Mouse (Mus musculus) inflammation-experienced regulatory T-cells, adult 6 months (primary cell): ENCODE measurements around the gene Cnr1. TPM values are rescaled to one million over a fixed set of nuclear protein-coding genes. Genes with fewer than 3 reads are reported as not detected.

Experiments used
- ATAC-seq: one replicate; pipeline ENCODE4 v1.8.0; 2017
- polyA plus RNA-seq, 3 experiments: library from polyadenylated mRNA; unstranded; fragments of 100-300 nt; shearing (Covaris generic); gene quantifications; one replicate each; pipeline ENCODE4 v1.2.1; 2017

Gene Cnr1
- polyA plus RNA-seq, 3 experiments from 2014 or later: not detected

- ATAC-seq: no peak
Observed at GRCm38 (mm10) chr4:33941557-33941956, 17.2 kb downstream of the Cnr1 start.

- no peak for ATAC-seq
Observed at GRCm38 (mm10) chr4:33943936-33944335, 19.5 kb downstream of the Cnr1 start.

GRCm38 (mm10) chr4:33945742-33946141, 21.3 kb downstream of the Cnr1 start:
- ATAC-seq: no peak

- ATAC-seq: no peak
Observed at GRCm38 (mm10) chr4:33947584-33947983, 23.2 kb downstream of the Cnr1 start.

GRCm38 (mm10) chr4:33957398-33957797, 33.0 kb downstream of the Cnr1 start:
- no peak for ATAC-seq

- no peak for ATAC-seq
Observed at GRCm38 (mm10) chr4:33958515-33958914, 34.1 kb downstream of the Cnr1 start.

- no peak for ATAC-seq
Observed at GRCm38 (mm10) chr4:33959841-33960240, 35.4 kb downstream of the Cnr1 start.

- no peak for ATAC-seq
Observed at GRCm38 (mm10) chr4:33970726-33971125, 46.3 kb downstream of the Cnr1 start.

GRCm38 (mm10) chr4:33988466-33989089, 64.2 kb downstream of the Cnr1 start:
- peak; percentile 95 for ATAC-seq

- no peak for ATAC-seq
Observed at GRCm38 (mm10) chr4:33992687-33993086, 68.3 kb downstream of the Cnr1 start.

- peak; percentile 58 for ATAC-seq
Observed at GRCm38 (mm10) chr4:33996382-33996781, 72.0 kb downstream of the Cnr1 start.

Other genes with a start within 250 kb of the Cnr1 start
- gene Spaca1, start 125.6 kb downstream of the Cnr1 start, polyA plus RNA-seq: 1 to 10 TPM in 2 of 3 experiments, not detected in 1; 2.6 to 2.9 TPM